Mouse (Mus musculus) 3134 (cell line): ENCODE measurements around the gene Rrnad1.

Experiments used
- DNase-seq: peaks from one replicate; pipeline ENCODE4 v3.0.0-alpha.2; 2011; ENCODE audit warnings: low spot score; ENCODE audit not compliant: insufficient read length; ENCODE audit errors: extremely low read depth

Gene Rrnad1

GRCm38 (mm10) chr3:87886416-87886815 lies 44.1 kb downstream of the Rrnad1 start:
- no peak for DNase-seq

GRCm38 (mm10) chr3:87886004-87886365 lies 44.5 kb downstream of the Rrnad1 start:
- DNase-seq = no peak

GRCm38 (mm10) chr3:87885281-87886003 lies 45.1 kb downstream of the Rrnad1 start, which contains the start of gene Prcc:
Gene Prcc (minus strand): TSS chr3:87885608.
- peak; percentile 97 for DNase-seq

GRCm38 (mm10) chr3:87884708-87885251 lies 45.7 kb downstream of the Rrnad1 start:
- no peak for DNase-seq

- DNase-seq = no peak
Observed at GRCm38 (mm10) chr3:87884291-87884690, 46.2 kb downstream of the Rrnad1 start.

- DNase-seq = no peak
Observed at GRCm38 (mm10) chr3:87877730-87878129, 52.8 kb downstream of the Rrnad1 start.
